Mouse (Mus musculus) forebrain, embryonic 13.5 days (tissue): ENCODE results near the gene Vps13d. TPM values are rescaled to one million over a fixed set of nuclear protein-coding genes. Genes with fewer than 3 reads are reported as not detected.
A peak's percentile ranks its signal among the peaks of the same experiment; 100 is the strongest.

Experiments
- ATAC-seq: fragments of 200-750 bp; cut with Nextera tagmentation; 2 replicates; pipeline ENCODE4 v1.8.0; 2017
- H3K27ac ChIP-seq: fragments of 300-500 bp; sonication (generic); 2 replicates; pipeline ENCODE4 v1.5.1; 2015; ENCODE audit warnings: inconsistent platforms, mild to moderate bottlenecking, moderate library complexity
- H3K27me3 ChIP-seq: fragments of 300-500 bp; sonication (generic); 2 replicates; pipeline ENCODE4 v1.6.1; 2015; ENCODE audit warnings: mild to moderate bottlenecking, inconsistent platforms
- H3K36me3 ChIP-seq: fragments of 300-500 bp; sonication (generic); 2 replicates; pipeline ENCODE4 v1.6.1; 2015; ENCODE audit warnings: mild to moderate bottlenecking, inconsistent platforms; ENCODE audit not compliant: poor library complexity, severe bottlenecking
- H3K4me1 ChIP-seq: fragments of 300-500 bp; sonication (generic); 2 replicates; pipeline ENCODE4 v1.6.1; 2015; ENCODE audit warnings: inconsistent platforms
- H3K4me2 ChIP-seq: fragments of 300-500 bp; sonication (generic); 2 replicates; pipeline ENCODE4 v1.6.1; 2015; ENCODE audit warnings: inconsistent platforms, mild to moderate bottlenecking, moderate library complexity
- H3K4me3 ChIP-seq: fragments of 300-500 bp; sonication (generic); 2 replicates; pipeline ENCODE4 v1.5.1; 2015; ENCODE audit warnings: mild to moderate bottlenecking, inconsistent platforms
- H3K9ac ChIP-seq: fragments of 300-500 bp; sonication (generic); 2 replicates; pipeline ENCODE4 v1.6.1; 2015; ENCODE audit warnings: mild to moderate bottlenecking, inconsistent platforms
- H3K9me3 ChIP-seq: fragments of 300-500 bp; sonication (generic); replicated peaks from 2 replicates; pipeline ENCODE4 v1.6.1; 2016; ENCODE audit warnings: inconsistent platforms
- WGBS: fragments of 180-500 bp; shearing (Covaris S2); methylation state at CpG from one replicate; pipeline ENCODE4 v1.1.7; 2015; 5-methylcytosine and 5-hydroxymethylcytosine counted together
- polyA plus RNA-seq: library from polyadenylated mRNA; unstranded; fragments of >200 nt; fragmentation: Nextera tagmentation; extraction: Ambion mirVana; gene quantifications from 2 replicates; pipeline ENCODE4 v1.2.1, GENCODE M21; 2015

The Vps13d gene
- polyA plus RNA-seq, 1 experiment from 2014 or later = 7.7 TPM

DNA sequence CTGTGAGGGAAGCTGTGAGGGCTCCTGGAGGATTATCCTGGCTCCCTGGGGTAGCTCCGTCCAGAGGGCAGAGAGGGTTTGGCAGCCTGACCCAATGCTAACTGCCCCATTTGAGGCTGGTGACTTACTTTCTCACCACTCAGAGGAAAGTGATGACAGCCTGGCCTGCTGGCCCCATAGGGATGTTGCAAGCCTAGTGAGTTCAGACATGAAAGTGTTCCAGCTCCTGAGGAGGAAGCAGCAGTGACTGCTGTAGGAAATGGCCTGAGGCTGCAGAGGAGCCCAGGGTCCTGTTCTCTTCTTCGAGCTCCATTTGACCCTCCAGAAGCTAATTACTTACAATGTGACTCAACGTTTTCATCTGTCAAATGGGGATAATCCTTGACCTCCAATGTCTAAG, 157.8 kb downstream of the Vps13d start:
- H3K4me1 ChIP-seq = peaks cover 4% of the 10 kb centered on the region; the same call in 1 of the 2 replicates
- no peaks in the 10 kb centered on the region for H3K27me3 ChIP-seq
- ATAC-seq = no peak
- H3K4me2 ChIP-seq = no peak overlapping the region
- H3K36me3 ChIP-seq = peaks cover 20% of the 10 kb centered on the region
- no peaks in the 10 kb centered on the region for H3K9me3 ChIP-seq
- WGBS = 55% methylated on average over 3 of the region's 3 CpGs
- H3K4me3 ChIP-seq = no peak overlapping the region
- H3K9ac ChIP-seq = no peak overlapping the region
- no peak overlapping the region for H3K27ac ChIP-seq

DNA sequence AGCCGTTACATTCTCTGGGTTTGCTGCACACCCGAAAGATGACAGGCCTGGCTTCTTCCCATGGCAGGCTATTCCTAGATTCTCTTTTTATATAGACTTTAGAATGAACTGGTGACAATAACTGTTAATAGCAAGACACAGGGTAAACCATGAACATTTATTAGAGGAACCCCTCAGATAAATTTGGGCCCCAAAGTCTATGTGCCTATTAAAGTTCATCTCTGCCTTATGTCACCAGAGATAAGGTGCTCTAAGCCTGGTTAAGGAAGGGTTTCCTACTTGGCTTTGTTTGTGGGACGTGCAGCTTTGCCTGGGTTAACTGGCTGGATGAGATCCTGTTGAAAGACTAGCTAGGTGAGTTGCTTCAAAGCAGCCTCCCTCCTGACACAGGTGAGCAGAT, 159.4 kb downstream of the Vps13d start:
- ATAC-seq = no peak
- H3K4me2 ChIP-seq = no peak overlapping the region
- 80% methylated on average over 3 of the region's 3 CpGs for WGBS

DNA sequence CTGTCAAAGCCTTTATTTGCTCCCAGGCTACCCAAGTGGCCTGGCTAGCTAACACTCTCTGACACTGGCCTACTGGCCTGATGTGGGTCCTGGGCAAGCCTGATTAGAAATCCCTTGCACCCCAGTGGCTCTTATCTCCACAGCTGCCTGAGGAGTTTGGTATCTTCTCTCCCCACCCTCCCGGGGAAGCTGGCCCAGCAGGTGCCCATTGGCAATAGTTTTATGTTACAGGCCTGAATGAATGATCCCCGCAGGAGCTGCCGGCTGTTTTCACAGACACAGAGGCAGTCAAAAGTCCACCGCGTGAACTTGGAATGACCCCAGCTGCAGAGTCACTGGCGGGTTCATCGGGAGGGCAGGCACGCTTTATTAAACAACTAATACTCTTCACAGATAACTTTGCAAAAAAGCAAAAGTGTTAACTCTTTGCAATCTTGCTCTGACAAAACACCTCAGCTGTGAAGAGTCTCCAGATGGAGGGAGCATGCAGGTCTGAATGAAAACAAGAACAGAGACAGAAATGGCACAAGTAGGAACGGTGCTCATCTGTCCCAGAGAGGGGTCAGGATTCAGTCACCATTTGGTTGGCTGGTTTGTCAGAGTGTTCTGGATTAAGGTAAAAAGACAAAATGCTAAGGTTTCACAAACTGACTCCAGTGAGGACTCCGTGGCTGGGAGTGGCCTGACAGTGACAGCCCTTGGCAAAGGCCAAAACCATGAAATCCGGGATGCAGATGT, 160.1 kb downstream of the Vps13d start:
- no peak overlapping the region for H3K4me3 ChIP-seq
- 10% methylated on average over 11 of the region's 11 CpGs for WGBS
- H3K4me1 ChIP-seq = peaks cover 4% of the 10 kb centered on the region; the same call in 1 of the 2 replicates
- no peak overlapping the region for H3K4me2 ChIP-seq
- H3K27me3 ChIP-seq = no peaks in the 10 kb centered on the region
- 0 out of 2 replicates have a peak, but pooled peaks cover 8% of the 10 kb centered on the region for H3K36me3 ChIP-seq
- ATAC-seq = no peak
- H3K9ac ChIP-seq = no peak overlapping the region
- H3K9me3 ChIP-seq = no peaks in the 10 kb centered on the region
- no peak overlapping the region for H3K27ac ChIP-seq

More for the DNA sequence above, 159.4 kb downstream of the Vps13d start:
- Histone ChIP-seq H3K4me1 (peaks cover 4% of the 10 kb centered on the region; the same call in 1 of the 2 replicates), H3K9ac (no peak overlapping the region), H3K4me3 (no peak overlapping the region), H3K36me3 (peaks cover 16% of the 10 kb centered on the region; the same call in 1 of the 2 replicates), H3K27ac (no peak overlapping the region), H3K9me3 (no peaks in the 10 kb centered on the region), H3K27me3 (no peaks in the 10 kb centered on the region)

DNA sequence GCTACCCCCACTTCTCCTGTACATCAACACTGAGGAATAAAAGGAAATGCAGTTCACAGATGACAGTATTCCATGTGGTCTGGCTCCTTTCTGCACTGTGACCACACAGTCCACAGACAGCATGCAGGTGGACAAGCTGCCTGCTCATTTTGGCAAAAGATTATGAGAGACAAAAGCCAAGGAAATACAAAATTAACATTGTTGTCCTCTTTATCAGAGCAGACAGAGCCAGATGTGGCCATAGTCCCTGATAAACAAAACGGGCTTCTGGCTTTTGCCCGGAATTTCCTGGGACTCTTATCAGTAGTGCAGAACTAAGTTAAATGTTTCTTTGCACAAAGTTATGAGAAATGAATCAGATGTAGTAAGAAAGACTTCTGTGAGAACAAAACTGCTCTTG, 161.4 kb downstream of the Vps13d start:
- Histone ChIP-seq H3K36me3 (peaks cover 6% of the 10 kb centered on the region; the same call in 1 of the 2 replicates), H3K4me3 (no peak overlapping the region), H3K27me3 (no peaks in the 10 kb centered on the region), H3K4me1 (peaks cover 4% of the 10 kb centered on the region; the same call in 1 of the 2 replicates), H3K9ac (no peak overlapping the region), H3K4me2 (no peak overlapping the region), H3K9me3 (no peaks in the 10 kb centered on the region), H3K27ac (no peak overlapping the region)
- WGBS = 84% methylated on average over 2 of the region's 2 CpGs
- ATAC-seq = no peak

DNA sequence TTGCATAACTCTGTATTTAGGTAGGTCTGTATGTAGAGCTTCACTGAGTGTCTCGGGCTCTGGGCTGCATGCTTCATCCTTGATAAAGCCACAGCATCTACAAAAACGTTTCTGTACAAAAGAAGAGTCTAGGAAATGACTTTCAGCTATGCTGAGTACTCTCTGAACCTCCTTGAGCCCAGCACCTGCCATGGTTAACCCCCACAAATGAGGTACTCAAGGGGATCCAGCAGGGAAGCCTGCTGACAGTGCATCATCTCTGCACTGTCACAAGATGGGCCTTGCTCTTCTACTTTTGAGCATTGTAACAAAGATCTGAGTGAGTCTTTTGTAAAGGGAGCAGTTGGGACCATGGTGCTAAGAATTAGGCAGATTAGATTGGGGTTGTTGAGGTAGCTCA, 162.2 kb downstream of the Vps13d start:
- Histone ChIP-seq H3K9ac (no peak overlapping the region), H3K4me1 (peaks cover 4% of the 10 kb centered on the region; the same call in 1 of the 2 replicates), H3K4me2 (no peak overlapping the region), H3K9me3 (no peaks in the 10 kb centered on the region), H3K27ac (no peak overlapping the region), H3K27me3 (no peaks in the 10 kb centered on the region), H3K4me3 (no peak overlapping the region), H3K36me3 (peaks cover 9% of the 10 kb centered on the region; the same call in 1 of the 2 replicates)
- ATAC-seq = no peak
- WGBS = 57% methylated on average over 2 of the region's 2 CpGs

DNA sequence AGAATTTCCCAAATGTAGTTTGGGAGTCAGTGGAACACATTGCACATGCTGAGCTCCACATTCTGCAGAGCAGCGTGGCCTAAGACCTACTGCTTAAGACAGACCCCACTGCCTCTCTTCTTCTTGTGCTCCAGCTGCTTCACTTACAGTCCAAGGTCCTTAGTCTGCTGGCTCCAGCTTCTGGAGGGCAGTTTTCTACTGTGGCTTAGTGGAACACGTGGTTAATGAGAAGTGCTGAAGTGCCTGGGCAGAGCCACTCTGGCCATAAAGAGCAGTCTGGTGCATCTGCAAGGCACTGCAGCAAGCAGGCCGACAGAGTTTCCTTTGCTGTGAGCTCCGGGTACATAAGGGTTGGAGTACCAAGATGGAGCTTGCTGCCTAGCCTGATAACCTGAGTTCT, 163.3 kb downstream of the Vps13d start:
- Histone ChIP-seq H3K4me3 (no peak overlapping the region), H3K27me3 (no peaks in the 10 kb centered on the region), H3K36me3 (peaks cover 4% of the 10 kb centered on the region; the same call in 1 of the 2 replicates), H3K4me2 (no peak overlapping the region), H3K9ac (no peak overlapping the region), H3K9me3 (no peaks in the 10 kb centered on the region), H3K4me1 (peaks cover 4% of the 10 kb centered on the region; the same call in 1 of the 2 replicates), H3K27ac (no peak overlapping the region)
- ATAC-seq = no peak
- 88% methylated on average over 4 of the region's 4 CpGs for WGBS

DNA sequence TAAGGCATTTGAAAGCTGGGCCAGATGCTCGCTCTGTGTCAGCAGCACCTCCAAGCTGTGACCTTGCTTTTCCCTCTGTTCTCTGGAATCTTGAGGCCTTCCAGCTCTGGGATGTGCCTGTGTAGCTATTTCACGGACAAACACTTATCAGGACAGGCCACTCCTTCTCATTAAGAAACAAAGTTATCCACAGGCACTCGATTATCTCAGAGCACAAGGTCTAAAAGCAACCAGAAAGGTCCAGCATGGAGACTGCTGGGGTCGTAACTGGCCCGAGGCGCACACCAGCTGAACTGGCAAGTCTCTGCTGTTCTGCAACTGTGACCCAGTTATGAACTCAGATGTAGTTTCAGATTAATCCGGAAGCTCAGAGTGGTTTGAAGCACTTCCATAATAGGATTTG, 168.4 kb downstream of the Vps13d start:
- Histone ChIP-seq H3K27me3 (no peaks in the 10 kb centered on the region), H3K9ac (no peak overlapping the region), H3K4me1 (peaks cover 12% of the 10 kb centered on the region; the same call in 1 of the 2 replicates), H3K9me3 (no peaks in the 10 kb centered on the region), H3K36me3 (peaks cover 4% of the 10 kb centered on the region; the same call in 1 of the 2 replicates), H3K4me2 (no peak overlapping the region), H3K4me3 (no peak overlapping the region), H3K27ac (no peak overlapping the region)
- 78% methylated on average over 7 of the region's 7 CpGs for WGBS
- ATAC-seq = no peak

DNA sequence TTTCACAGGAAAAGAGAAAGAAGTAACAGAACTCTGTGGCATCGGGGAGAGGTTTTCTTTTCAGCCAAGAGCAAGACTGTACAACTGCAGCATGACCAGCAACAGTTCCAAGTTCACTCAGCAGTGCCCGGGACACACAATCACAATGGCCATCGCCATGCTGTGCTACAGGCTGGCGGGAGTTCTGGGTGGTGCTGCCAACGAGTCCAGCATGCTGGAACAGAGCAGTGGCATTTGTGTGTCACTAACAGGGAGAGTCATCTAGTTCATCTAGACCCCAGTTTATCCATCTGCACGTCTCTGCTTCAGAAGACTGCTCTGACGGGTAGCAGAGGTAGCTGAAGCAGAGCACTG, 169.4 kb downstream of the Vps13d start:
- H3K4me1 ChIP-seq = peaks cover 12% of the 10 kb centered on the region; the same call in 1 of the 2 replicates
- no peak overlapping the region for H3K27ac ChIP-seq
- 0 out of 2 replicates have a peak, but pooled peaks have one; percentile 33 for ATAC-seq
- 72% methylated on average over 7 of the region's 7 CpGs for WGBS
- no peak overlapping the region for H3K4me3 ChIP-seq
- H3K4me2 ChIP-seq = no peak overlapping the region
- H3K27me3 ChIP-seq = no peaks in the 10 kb centered on the region
- no peak overlapping the region for H3K9ac ChIP-seq
- H3K36me3 ChIP-seq = peaks cover 4% of the 10 kb centered on the region; the same call in 1 of the 2 replicates
- H3K9me3 ChIP-seq = no peaks in the 10 kb centered on the region

DNA sequence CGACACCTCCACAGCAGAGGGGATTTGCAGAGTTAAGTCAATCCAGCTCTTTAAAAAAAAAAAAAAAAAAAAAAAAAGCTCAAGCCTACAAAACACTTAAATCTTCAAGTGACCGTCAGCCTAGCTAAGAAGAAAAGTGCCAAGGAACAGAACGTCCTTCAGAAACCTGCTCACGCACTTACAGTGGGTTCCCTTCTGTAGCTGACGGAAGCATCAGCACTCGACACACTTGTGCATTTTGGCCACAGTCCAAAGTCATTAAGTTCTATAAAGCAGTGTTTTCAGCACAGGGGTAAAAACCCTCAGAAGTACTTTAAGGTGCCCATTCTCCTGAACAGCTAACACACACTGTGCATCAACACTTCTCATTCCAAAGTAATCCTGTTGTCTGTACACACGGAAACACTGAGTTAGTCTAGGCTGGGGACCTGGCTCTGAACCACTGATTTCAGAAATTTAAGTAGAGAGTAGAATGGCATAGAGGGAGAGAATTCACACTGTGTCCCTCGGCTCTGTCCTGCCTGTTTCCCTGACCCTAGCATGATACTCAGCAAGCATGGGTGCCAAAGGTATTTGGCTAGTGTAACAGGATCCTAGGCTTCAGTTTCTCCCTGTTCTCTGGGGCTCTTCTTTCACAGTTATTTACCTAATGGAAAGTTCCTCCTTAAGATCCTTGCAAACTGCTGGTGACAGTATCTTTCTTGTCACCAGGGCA, 170.0 kb downstream of the Vps13d start:
- Histone ChIP-seq H3K4me1 (peaks cover 12% of the 10 kb centered on the region; the same call in 1 of the 2 replicates), H3K4me3 (no peak overlapping the region), H3K4me2 (no peak overlapping the region), H3K27ac (no peak overlapping the region), H3K36me3 (peaks cover 6% of the 10 kb centered on the region; the same call in 1 of the 2 replicates), H3K9ac (no peak overlapping the region), H3K27me3 (no peaks in the 10 kb centered on the region), H3K9me3 (no peaks in the 10 kb centered on the region)
- peak; percentile 50; the same call in 1 of the 2 replicates for ATAC-seq
- WGBS = 33% methylated on average over 8 of the region's 8 CpGs

DNA sequence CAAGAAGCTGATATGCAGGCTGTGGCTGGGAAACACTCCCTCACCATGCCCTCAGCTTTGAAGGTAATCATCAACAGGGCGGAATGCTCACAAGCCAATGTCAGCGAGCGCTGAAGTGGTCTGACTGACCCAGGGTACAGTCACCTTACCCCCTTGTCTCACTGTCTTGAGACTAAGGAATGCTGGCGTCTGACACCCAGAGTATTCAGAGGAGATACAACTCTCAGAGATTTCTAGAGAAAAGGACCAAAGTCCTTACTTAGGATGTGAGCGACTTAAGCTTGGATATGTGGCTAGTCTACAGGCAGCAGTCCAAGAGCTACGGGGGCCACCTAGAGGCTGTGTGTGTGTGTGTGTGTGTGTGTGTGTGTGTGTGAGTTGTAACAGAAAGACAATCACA, 170.9 kb downstream of the Vps13d start:
- Histone ChIP-seq H3K4me2 (no peak overlapping the region), H3K9me3 (no peaks in the 10 kb centered on the region), H3K27ac (no peak overlapping the region), H3K9ac (no peak overlapping the region), H3K27me3 (no peaks in the 10 kb centered on the region), H3K4me1 (peaks cover 12% of the 10 kb centered on the region; the same call in 1 of the 2 replicates), H3K36me3 (peaks cover 12% of the 10 kb centered on the region; the same call in 1 of the 2 replicates), H3K4me3 (no peak overlapping the region)
- 84% methylated on average over 6 of the region's 6 CpGs for WGBS
- ATAC-seq = no peak

DNA sequence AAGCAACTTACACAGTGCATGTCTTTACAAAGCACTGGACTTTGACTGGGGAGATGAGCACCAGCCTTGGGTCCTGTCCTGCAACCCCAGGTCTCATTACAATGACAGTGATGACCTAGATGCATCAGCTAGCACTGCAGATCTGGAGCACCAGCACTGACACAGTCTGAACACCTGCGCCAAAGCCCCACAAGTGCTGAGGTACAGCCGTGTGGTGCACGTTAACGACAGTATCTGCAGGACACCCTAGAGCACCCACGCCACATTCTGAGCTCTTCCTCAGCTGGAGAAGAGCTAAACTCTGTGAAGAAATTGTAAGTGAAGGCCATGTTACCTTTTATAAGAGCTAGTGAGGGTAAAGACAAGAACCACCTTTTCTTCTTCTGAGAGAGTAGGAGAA, 172.0 kb downstream of the Vps13d start:
- Histone ChIP-seq H3K4me2 (no peak overlapping the region), H3K4me1 (peaks cover 12% of the 10 kb centered on the region; the same call in 1 of the 2 replicates), H3K36me3 (peaks cover 8% of the 10 kb centered on the region; the same call in 1 of the 2 replicates), H3K27me3 (no peaks in the 10 kb centered on the region), H3K4me3 (no peak overlapping the region), H3K9me3 (no peaks in the 10 kb centered on the region), H3K9ac (no peak overlapping the region), H3K27ac (no peak overlapping the region)
- WGBS = 95% methylated on average over 5 of the region's 5 CpGs
- ATAC-seq = no peak

DNA sequence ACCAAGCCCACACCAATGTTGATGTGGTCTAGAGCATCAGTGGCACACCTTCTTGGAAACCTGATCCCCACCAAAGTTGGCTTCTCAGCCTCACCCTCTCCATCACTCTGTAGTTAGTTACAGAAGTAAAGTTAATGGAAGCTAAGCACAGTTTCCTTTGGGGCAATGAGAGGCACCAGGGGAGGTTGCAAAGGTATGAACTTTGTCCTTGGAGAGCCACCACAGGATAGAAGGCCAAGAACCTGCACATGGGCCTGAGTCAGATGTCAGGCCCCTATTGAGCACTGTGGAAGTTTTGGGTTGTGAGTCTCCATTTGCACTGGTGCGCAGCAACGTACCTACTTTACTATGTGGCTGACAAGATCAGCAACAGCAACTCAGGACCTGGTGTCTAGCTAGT, 172.6 kb downstream of the Vps13d start:
- Histone ChIP-seq H3K36me3 (peaks cover 8% of the 10 kb centered on the region; the same call in 1 of the 2 replicates), H3K27ac (no peak overlapping the region), H3K9ac (no peak overlapping the region), H3K4me1 (peaks cover 12% of the 10 kb centered on the region; the same call in 1 of the 2 replicates), H3K9me3 (no peaks in the 10 kb centered on the region), H3K4me2 (no peak overlapping the region), H3K27me3 (no peaks in the 10 kb centered on the region), H3K4me3 (no peak overlapping the region)
- 98% methylated on average over 2 of the region's 2 CpGs for WGBS
- ATAC-seq = no peak
